Mouse (Mus musculus) spleen, adult 2 months (tissue): ENCODE results near the gene Smagp. TPM values are rescaled to one million over a fixed set of nuclear protein-coding genes. Genes with fewer than 3 reads are reported as not detected.

Experiments used
- DNase-seq, 2 experiments: peaks; one replicate each; pipeline versions ENCODE4 v3.0.0 to v3.0.0-alpha.2; 2012 to 2021; ENCODE audit warnings: low spot score in 2 of 2, low read depth in 1 of 2
- H3K27ac ChIP-seq: fragments of 200-500 bp; 2 replicates; pipeline ENCODE4 v1.5.1; 2012; ENCODE audit warnings: low read length, inconsistent platforms; ENCODE audit not compliant: insufficient read depth
- H3K27me3 ChIP-seq: fragments of 200-500 bp; 2 replicates; pipeline ENCODE4 v1.6.1; 2012; ENCODE audit warnings: mild to moderate bottlenecking, moderate library complexity, low read length, inconsistent platforms; ENCODE audit not compliant: control insufficient read depth, insufficient read depth
- H3K36me3 ChIP-seq: fragments of 200-500 bp; 2 replicates; pipeline ENCODE4 v1.6.1; 2012; ENCODE audit warnings: mild to moderate bottlenecking, low read length, inconsistent platforms; ENCODE audit not compliant: control insufficient read depth, insufficient read depth
- H3K4me1 ChIP-seq: fragments of 200-500 bp; 2 replicates; pipeline ENCODE4 v1.6.1; 2011; ENCODE audit warnings: inconsistent platforms; ENCODE audit not compliant: control insufficient read depth, insufficient read depth, insufficient read length
- H3K4me3 ChIP-seq: fragments of 200-500 bp; 2 replicates; pipeline ENCODE4 v1.5.1; 2011; ENCODE audit warnings: mild to moderate bottlenecking, inconsistent platforms; ENCODE audit not compliant: insufficient read depth, insufficient read length; ENCODE audit errors: extremely low read depth
- CTCF ChIP-seq: fragments of 200-500 bp; IDR thresholded peaks from 2 replicates; pipeline ENCODE4 v1.5.1; 2011; ENCODE audit warnings: mild to moderate bottlenecking, inconsistent platforms; ENCODE audit not compliant: insufficient read depth, insufficient read length, insufficient replicate concordance; ENCODE audit errors: extremely low read depth
- POLR2A ChIP-seq: fragments of 200-500 bp; IDR thresholded peaks from 2 replicates; pipeline ENCODE4 v1.6.1; 2011; ENCODE audit warnings: low read depth, low read length, inconsistent platforms
- WGBS: fragments of 180-500 bp; shearing (Covaris S2); methylation state at CpG from one replicate; pipeline ENCODE4 v1.1.7; 2018; 5-methylcytosine and 5-hydroxymethylcytosine counted together
- polyA plus RNA-seq: library from polyadenylated mRNA; depleted of rRNA; stranded (reverse); fragments of >200 nt; gene quantifications from 2 replicates; pipeline ENCODE4 v1.2.3, GENCODE M21; 2012

The Smagp gene
- polyA plus RNA-seq, 1 experiment, result 29.2 TPM

GRCm38 (mm10) chr15:100680381-100680780, 43.6 kb upstream of the Smagp start:
- Histone ChIP-seq H3K4me3 (no peak overlapping the region), H3K27ac (no peak overlapping the region), H3K36me3 (no peaks in the 10 kb centered on the region), H3K27me3 (no peaks in the 10 kb centered on the region), H3K4me1 (no peaks in the 10 kb centered on the region)
- no peak for DNase-seq
- TF ChIP-seq POLR2A (no peak), CTCF (no peak)
- 57% methylated on average over 3 of the region's 3 CpGs for WGBS

DNA sequence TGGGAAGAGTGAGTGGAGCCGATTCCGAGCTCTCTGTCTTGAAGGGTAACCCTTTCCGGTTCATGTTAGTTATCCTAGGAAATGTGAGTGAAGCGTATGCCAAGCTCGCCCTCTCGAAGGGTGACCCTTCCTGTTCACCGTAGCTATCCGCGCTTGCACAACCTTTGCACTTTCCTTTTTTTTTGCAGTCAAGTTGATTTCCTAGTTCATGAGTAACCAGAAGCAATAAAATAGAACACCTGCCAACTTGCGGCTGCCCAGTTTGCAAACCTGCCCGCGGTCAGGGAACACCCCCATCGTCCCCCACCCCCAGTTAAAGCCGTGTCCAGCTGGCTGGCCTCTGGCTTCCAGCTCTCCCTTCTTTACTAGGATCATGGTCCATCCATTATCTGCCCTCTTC, 42.3 kb upstream of the Smagp start:
- no peaks in the 10 kb centered on the region; the same call in 1 of the 2 replicates for H3K4me1 ChIP-seq
- no peak overlapping the region for H3K4me3 ChIP-seq
- H3K27ac ChIP-seq, result no peak overlapping the region
- H3K36me3 ChIP-seq, result no peaks in the 10 kb centered on the region
- no peak for DNase-seq
- 62% methylated on average over 14 of the region's 14 CpGs for WGBS
- no peaks in the 10 kb centered on the region for H3K27me3 ChIP-seq
- TF ChIP-seq CTCF, result no peak
- TF ChIP-seq POLR2A, result no peak

- no peak for DNase-seq
- H3K4me3 ChIP-seq, result no peak overlapping the region
- no peaks in the 10 kb centered on the region; the same call in 1 of the 2 replicates for H3K4me1 ChIP-seq
- no peaks in the 10 kb centered on the region for H3K36me3 ChIP-seq
- 85% methylated on average over 12 of the region's 12 CpGs for WGBS
- no peak overlapping the region for H3K27ac ChIP-seq
- TF ChIP-seq POLR2A, result no peak
- no peak for TF ChIP-seq CTCF
- no peaks in the 10 kb centered on the region for H3K27me3 ChIP-seq
Measured at GRCm38 (mm10) chr15:100678581-100678980, 41.8 kb upstream of the Smagp start.

DNA sequence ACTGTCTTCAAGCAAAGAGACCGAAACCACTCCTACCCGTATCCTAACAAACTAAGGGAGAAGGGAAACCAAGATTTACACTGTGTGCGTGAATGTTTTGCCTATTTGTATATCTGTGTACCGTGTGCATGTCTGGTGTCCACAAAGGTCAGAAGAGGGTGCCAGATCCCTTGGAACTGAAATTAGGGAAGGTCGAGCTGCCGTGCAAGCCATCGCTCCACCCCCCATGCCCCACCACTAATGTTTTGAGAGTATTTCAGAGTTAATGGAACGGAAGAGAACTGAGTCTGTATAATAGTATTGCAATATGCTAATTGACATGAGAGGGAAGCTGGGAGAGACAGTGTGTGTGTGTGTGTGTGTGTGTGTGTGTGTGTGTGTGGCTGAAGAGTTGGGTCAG, 40.9 kb upstream of the Smagp start:
- Histone ChIP-seq H3K27ac (no peak overlapping the region), H3K27me3 (no peaks in the 10 kb centered on the region), H3K36me3 (no peaks in the 10 kb centered on the region), H3K4me1 (peaks cover 3% of the 10 kb centered on the region; the same call in 1 of the 2 replicates), H3K4me3 (no peak overlapping the region)
- DNase-seq, result no peak
- TF ChIP-seq CTCF (no peak), POLR2A (no peak)
- WGBS, result 80% methylated on average over 8 of the region's 8 CpGs

DNA sequence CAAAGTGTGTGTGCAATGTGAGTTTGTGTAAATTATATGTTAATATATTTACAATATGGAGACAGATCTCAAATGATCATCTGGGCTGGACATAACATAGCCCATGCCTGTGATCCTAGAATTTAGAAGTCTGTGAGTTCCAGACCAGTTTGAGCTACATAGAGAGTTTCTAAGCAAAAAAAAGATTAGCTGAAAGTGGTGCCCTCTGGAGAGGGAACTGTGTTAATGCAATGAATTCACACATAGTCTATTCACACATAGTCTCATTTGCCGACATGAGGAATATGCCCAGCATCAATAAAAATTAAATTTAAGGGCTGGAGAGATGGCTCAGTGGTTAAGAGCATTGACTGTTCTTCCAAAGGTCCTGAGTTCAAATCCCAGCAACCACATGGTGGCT, 39.8 kb upstream of the Smagp start:
- no peak for DNase-seq

GRCm38 (mm10) chr15:100675486-100675885, 38.7 kb upstream of the Smagp start:
- Histone ChIP-seq H3K4me1 (peaks cover 3% of the 10 kb centered on the region; the same call in 1 of the 2 replicates), H3K27ac (no peak overlapping the region), H3K4me3 (no peak overlapping the region), H3K36me3 (no peaks in the 10 kb centered on the region), H3K27me3 (no peaks in the 10 kb centered on the region)
- 79% methylated on average over 3 of the region's 3 CpGs for WGBS
- TF ChIP-seq CTCF, result no peak
- TF ChIP-seq POLR2A, result no peak
- DNase-seq, result no peak

More for the DNA sequence above, 39.8 kb upstream of the Smagp start:
- 65% methylated on average over 1 of the region's 1 CpGs for WGBS
- peaks cover 3% of the 10 kb centered on the region; the same call in 1 of the 2 replicates for H3K4me1 ChIP-seq
- no peak overlapping the region for H3K4me3 ChIP-seq
- no peaks in the 10 kb centered on the region for H3K36me3 ChIP-seq
- H3K27ac ChIP-seq, result no peak overlapping the region
- TF ChIP-seq CTCF (no peak), POLR2A (no peak)
- no peaks in the 10 kb centered on the region for H3K27me3 ChIP-seq

DNA sequence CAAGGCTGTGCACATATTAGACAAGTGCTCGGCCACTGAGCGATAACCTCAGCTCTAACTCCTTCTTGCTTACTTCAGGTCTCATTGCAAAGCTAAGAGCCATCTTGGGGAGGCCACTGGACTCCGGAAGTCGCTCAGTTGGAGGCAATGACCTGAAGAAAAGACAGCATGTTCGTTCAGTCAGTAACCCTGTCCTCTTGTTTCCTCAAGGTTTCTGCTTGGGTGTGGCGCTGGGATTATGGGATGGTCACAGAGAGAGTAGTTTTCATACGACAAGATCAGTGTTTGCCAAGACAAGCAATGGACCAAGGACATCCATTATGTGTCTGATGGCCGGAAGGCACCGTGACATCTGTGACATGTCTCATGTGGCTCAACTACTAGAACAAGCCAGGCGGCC, 37.8 kb upstream of the Smagp start:
- H3K4me3 ChIP-seq, result no peak overlapping the region
- H3K4me1 ChIP-seq, result peaks cover 6% of the 10 kb centered on the region; the same call in 1 of the 2 replicates
- no peaks in the 10 kb centered on the region for H3K36me3 ChIP-seq
- 79% methylated on average over 10 of the region's 10 CpGs for WGBS
- 0 out of 2 replicates have a peak overlapping the region, but pooled peaks have one; percentile 17 for H3K27ac ChIP-seq
- TF ChIP-seq POLR2A, result no peak
- no peak for TF ChIP-seq CTCF
- H3K27me3 ChIP-seq, result no peaks in the 10 kb centered on the region
- no peak for DNase-seq
